11 mouse cellular contexts compared by ENCODE assay signal in the genomic region with DNA sequence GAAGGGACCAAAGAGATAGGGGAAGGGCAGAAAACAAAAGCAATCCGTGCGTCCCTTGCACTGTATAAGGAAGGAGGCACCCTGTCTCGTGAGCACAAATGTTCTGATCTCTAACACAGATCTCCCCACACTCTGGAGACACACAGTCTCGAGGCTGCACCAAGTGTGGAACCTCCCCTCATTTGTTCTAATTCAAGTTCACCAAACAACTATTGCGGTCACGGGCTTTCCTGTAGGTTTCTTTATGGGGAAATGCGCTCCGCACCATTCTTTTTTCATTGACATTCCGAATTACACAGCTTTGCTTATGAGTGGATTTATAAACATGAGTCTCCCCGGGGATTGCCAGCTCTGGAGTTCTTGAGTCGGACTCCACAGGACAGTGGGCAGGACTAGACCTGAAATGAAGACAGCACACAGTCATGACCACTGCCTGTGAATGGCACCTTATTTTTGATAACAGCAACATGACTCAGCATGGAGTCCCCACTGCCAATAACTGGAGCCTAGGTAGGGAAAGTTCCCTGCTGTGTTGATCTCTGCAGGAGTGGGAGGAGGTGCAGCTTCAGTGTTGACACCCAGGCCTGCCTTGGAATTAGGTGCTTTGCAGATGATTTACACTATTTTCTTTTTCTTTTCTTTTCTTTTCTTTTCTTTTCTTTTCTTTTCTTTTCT. TPM values are rescaled to one million over a fixed set of nuclear protein-coding genes. Genes with fewer than 3 reads are reported as not detected.
DNase-seq lines count a peak whose midpoint lies in the region; ATAC-seq and TF ChIP-seq lines count a peak whose summit lies in the region.
"Had no signal": no experiment of that assay in that cellular context is flagged by ENCODE, and none has a peak within 500 bp of the region (broad histone marks: within the 10 kb centered on the region; RNA-seq: fewer than 3 reads in every experiment).

No protein-coding gene starts in this region.

- H3K4me2 ChIP-seq in heart, embryonic 15.5 days = peak overlapping the region; percentile 23; the same call in 1 of the 2 replicates
- H3K4me2 ChIP-seq in forebrain, embryonic 14.5 days (ENCODE audit: low read length) = no peak overlapping the region
- H3K4me2 ChIP-seq: embryonic facial prominence, embryonic 13.5 days had no signal

- WGBS in heart, embryonic 15.5 days = 51% methylated on average over 11 of the region's 11 CpGs
- 77% methylated on average over 11 of the region's 11 CpGs for WGBS in limb, embryonic 10.5 days
- WGBS in forebrain, embryonic 14.5 days = 83% methylated on average over 11 of the region's 11 CpGs

- H3K36me3 ChIP-seq in G1E (replicated peaks) = peaks cover 15% of the 10 kb centered on the region
- no peaks in the 10 kb centered on the region for H3K36me3 ChIP-seq in heart, embryonic 15.5 days
- peaks cover 11% of the 10 kb centered on the region for H3K36me3 ChIP-seq in limb, embryonic 10.5 days
- H3K36me3 ChIP-seq in forebrain, embryonic 14.5 days (ENCODE audit: control insufficient read depth, insufficient read depth, low read length) = peaks cover 10% of the 10 kb centered on the region; the same call in 1 of the 2 replicates

- peaks cover 47% of the 10 kb centered on the region for H3K4me1 ChIP-seq in G1E (ENCODE audit: insufficient read depth, low read depth, low read length)
- peaks cover 20% of the 10 kb centered on the region for H3K4me1 ChIP-seq in heart, embryonic 15.5 days (replicated peaks)
- peaks cover 16% of the 10 kb centered on the region for H3K4me1 ChIP-seq in limb, embryonic 10.5 days
- peaks cover 14% of the 10 kb centered on the region for H3K4me1 ChIP-seq in forebrain, embryonic 14.5 days (ENCODE audit: control insufficient read depth, insufficient read depth, low read length)

- no peak overlapping the region; the same call in 1 of the 2 replicates for H3K4me3 ChIP-seq in G1E (ENCODE audit: low read depth, low read length)
- H3K4me3 ChIP-seq in heart, embryonic 15.5 days = no peak overlapping the region
- H3K4me3 ChIP-seq in limb, embryonic 10.5 days = no peak overlapping the region
- H3K4me3 ChIP-seq in forebrain, embryonic 14.5 days (ENCODE audit: low read depth, low read length) = no peak overlapping the region
- H3K4me3 ChIP-seq: embryonic facial prominence, embryonic 13.5 days had no signal

- peaks cover 21% of the 10 kb centered on the region for H3K27me3 ChIP-seq in G1E (ENCODE audit: insufficient read depth, low read length)
- H3K27me3 ChIP-seq in heart, embryonic 15.5 days = no peaks in the 10 kb centered on the region
- no peaks in the 10 kb centered on the region for H3K27me3 ChIP-seq in limb, embryonic 10.5 days (ENCODE audit: low read depth, poor library complexity, severe bottlenecking)
- no peaks in the 10 kb centered on the region for H3K27me3 ChIP-seq in forebrain, embryonic 14.5 days (replicated peaks; ENCODE audit: control insufficient read depth, insufficient read depth, low read length)
- H3K27me3 ChIP-seq: embryonic facial prominence, embryonic 13.5 days; Patski had no signal

- DNase-seq in kidney, postnatal 10 days = peak; percentile 25
- no peak for DNase-seq in kidney, adult 18-20 months
- DNase-seq in G1E (ENCODE audit: low spot score) = peak; percentile 40
- DNase-seq in lung, postnatal 10 days = peak; percentile 72
- DNase-seq in limb, embryonic 10.5 days (ENCODE audit: low spot score) = no peak
- DNase-seq in embryo, embryonic 9.5 days (ENCODE audit: extremely low spot score) = no peak
- no peak for DNase-seq in forebrain, embryonic 14.5 days (ENCODE audit: low spot score)
- DNase-seq: thymus, adult 2 months had no signal

- no peak overlapping the region for H3K9ac ChIP-seq in heart, embryonic 15.5 days
- H3K9ac ChIP-seq in forebrain, embryonic 14.5 days (ENCODE audit: low read length) = no peak overlapping the region
- H3K9ac ChIP-seq: embryonic facial prominence, embryonic 13.5 days had no signal

- TF ChIP-seq CTCF in G1E (IDR thresholded peaks at IDR 0.05; ENCODE audit: low read depth, low read length) = no peak

- peak; percentile 32 for ATAC-seq in G1E (ENCODE audit: extremely low read depth, insufficient number of reproducible peaks, low FRiP score, poor library complexity, severe bottlenecking)
- ATAC-seq in heart, embryonic 15.5 days (replicated peaks; ENCODE audit: insufficient number of reproducible peaks, insufficient read depth, low FRiP score, low read depth) = no peak
- ATAC-seq in forebrain, embryonic 14.5 days = no peak
- ATAC-seq: Patski had no signal

- H3K9me3 ChIP-seq in G1E (replicated peaks) = 0 out of 2 replicates have a peak, but pooled peaks cover 3% of the 10 kb centered on the region
- H3K9me3 ChIP-seq in heart, embryonic 15.5 days (replicated peaks) = no peaks in the 10 kb centered on the region
- no peaks in the 10 kb centered on the region for H3K9me3 ChIP-seq in limb, embryonic 10.5 days (replicated peaks)
- no peaks in the 10 kb centered on the region for H3K9me3 ChIP-seq in forebrain, embryonic 14.5 days (replicated peaks; ENCODE audit: control insufficient read depth, low read length)
- H3K9me3 ChIP-seq: embryonic facial prominence, embryonic 13.5 days had no signal

- no peak overlapping the region for H3K27ac ChIP-seq in heart, embryonic 15.5 days
- no peak overlapping the region for H3K27ac ChIP-seq in limb, embryonic 10.5 days
- no peak overlapping the region for H3K27ac ChIP-seq in forebrain, embryonic 14.5 days (ENCODE audit: low read depth, low read length)
- H3K27ac ChIP-seq: embryonic facial prominence, embryonic 13.5 days had no signal

RNA-seq across cellular contexts. Expression of a gene that starts 2.0 kb away (rescaled TPM):
- total RNA-seq in G1E (2014; fragmentation: Nextera tagmentation) = 28.1 and 38.0 TPM in 2 replicates
- 68.4 and 75.0 TPM in 2 replicates for total RNA-seq in G1E (2017)
- polyA plus RNA-seq in G1E (2012) = 10.2 and 20.9 TPM in 2 replicates
- polyA plus RNA-seq in heart, embryonic 15.5 days (2015; fragmentation: Nextera tagmentation; extraction: Ambion mirVana) = 48.4 and 51.6 TPM in 2 replicates
- polyA plus RNA-seq in limb, embryonic 10.5 days (2016; fragmentation: Nextera tagmentation; extraction: Ambion mirVana) = 120 and 123 TPM in 2 replicates
- polyA plus RNA-seq in forebrain, embryonic 14.5 days (2014; fragmentation: Nextera tagmentation; extraction: Ambion mirVana) = 99.3 and 100.0 TPM in 2 replicates

RNA-seq across cellular contexts. Expression of a gene that starts 17.3 kb away (rescaled TPM):
- total RNA-seq in G1E (2014; fragmentation: Nextera tagmentation) (58.4 and 68.2 TPM in 2 replicates), G1E (2017) (96.6 and 107 TPM in 2 replicates)
- 17.1 and 17.5 TPM in 2 replicates for polyA plus RNA-seq in G1E (2012)
- 195 and 257 TPM in 2 replicates for polyA plus RNA-seq in heart, embryonic 15.5 days (2015; fragmentation: Nextera tagmentation; extraction: Ambion mirVana)
- polyA plus RNA-seq in limb, embryonic 10.5 days (2016; fragmentation: Nextera tagmentation; extraction: Ambion mirVana) = 90.6 and 102 TPM in 2 replicates
- polyA plus RNA-seq in forebrain, embryonic 14.5 days (2014; fragmentation: Nextera tagmentation; extraction: Ambion mirVana) = 111 and 122 TPM in 2 replicates

RNA-seq across cellular contexts. Expression of a gene that starts 40.2 kb away (rescaled TPM):
- 6.8 and 7.4 TPM in 2 replicates for total RNA-seq in G1E (2014; fragmentation: Nextera tagmentation)
- 7.1 and 8.0 TPM in 2 replicates for total RNA-seq in G1E (2017)
- 0.56 and 0.90 TPM in 2 replicates for polyA plus RNA-seq in G1E (2012)
- 4.2 and 4.6 TPM in 2 replicates for polyA plus RNA-seq in heart, embryonic 15.5 days (2015; fragmentation: Nextera tagmentation; extraction: Ambion mirVana)
- polyA plus RNA-seq in limb, embryonic 10.5 days (2016; fragmentation: Nextera tagmentation; extraction: Ambion mirVana) = 6.6 and 7.6 TPM in 2 replicates
- polyA plus RNA-seq in forebrain, embryonic 14.5 days (2014; fragmentation: Nextera tagmentation; extraction: Ambion mirVana) = 8.2 and 9.1 TPM in 2 replicates

Comparison
In these comparisons a context has a peak if more than half of its experiments do, and no peak if none do; other contexts are left out.
1. DNase-seq: peak in kidney, postnatal 10 days (single experiment), G1E (single experiment) and lung, postnatal 10 days (single experiment); none in kidney, adult 18-20 months (single experiment), limb, embryonic 10.5 days (single experiment), embryo, embryonic 9.5 days (single experiment) and forebrain, embryonic 14.5 days (single experiment).